Mouse (Mus musculus) spleen, adult 12 weeks (tissue): ENCODE results near the gene Epas1.

Source experiments
- DNase-seq: peaks from one replicate; pipeline ENCODE4 v3.0.0; 2022; ENCODE audit warnings: low spot score

Gene Epas1

DNA sequence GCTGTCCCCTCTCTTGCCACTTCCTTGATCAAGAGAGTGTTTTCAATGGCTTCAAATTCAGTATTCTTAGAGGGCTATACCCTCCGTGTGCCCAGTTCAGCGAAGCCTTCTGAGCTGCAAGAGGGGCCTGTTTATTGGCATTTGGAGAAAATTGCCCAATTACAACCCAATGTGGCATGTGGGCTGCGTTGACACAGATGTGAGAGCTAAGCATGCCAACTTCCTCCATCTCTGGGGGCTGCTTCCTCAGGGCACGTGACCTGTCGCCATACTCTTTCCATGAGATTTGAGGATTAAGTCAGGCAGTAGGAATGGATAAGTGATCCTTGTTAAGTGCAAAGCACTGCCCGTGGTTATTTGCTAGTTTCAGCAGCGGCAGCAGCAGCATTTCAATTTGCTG, 34.3 kb downstream of the Epas1 start:
- no peak for DNase-seq

DNA sequence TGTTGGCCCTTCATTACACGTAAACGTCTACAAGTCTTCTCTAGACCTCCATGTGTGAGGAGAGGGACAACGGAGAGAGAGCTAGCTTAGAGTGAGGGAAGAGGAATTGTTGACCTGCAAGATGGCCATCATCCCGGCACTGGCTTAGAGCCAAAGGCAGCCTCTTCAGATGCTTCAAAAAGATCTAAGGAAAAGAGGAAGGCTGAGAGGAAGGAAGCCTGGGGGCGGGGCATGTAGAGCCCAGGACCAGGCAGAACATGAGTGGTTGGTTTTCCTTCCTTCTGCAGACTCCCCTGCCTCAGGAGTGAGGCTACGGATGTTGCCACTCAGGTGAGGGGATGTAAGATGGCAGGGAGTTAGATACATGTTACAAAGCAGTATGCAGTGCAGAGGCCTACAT, 34.8 kb downstream of the Epas1 start:
- no peak for DNase-seq

DNA sequence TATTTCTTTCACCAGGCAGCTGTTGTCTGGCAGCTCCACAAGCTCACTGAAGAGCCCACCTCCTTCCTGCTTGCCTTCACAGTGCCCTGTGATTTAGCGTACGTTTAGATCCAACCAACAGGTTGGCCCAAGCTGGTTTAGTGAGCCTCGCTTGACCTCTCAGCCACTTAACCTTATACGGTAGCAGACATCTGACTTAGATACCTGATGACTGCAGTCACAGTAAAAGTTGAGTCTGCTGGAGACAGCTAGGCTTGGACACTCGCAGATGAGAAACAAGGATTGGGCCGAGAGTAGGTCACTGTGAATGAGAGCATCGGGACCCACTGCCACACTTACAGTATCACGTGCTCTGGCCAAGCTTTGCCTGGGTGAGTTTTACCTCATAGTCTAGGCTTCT, 38.4 kb downstream of the Epas1 start:
- DNase-seq, result no peak

DNA sequence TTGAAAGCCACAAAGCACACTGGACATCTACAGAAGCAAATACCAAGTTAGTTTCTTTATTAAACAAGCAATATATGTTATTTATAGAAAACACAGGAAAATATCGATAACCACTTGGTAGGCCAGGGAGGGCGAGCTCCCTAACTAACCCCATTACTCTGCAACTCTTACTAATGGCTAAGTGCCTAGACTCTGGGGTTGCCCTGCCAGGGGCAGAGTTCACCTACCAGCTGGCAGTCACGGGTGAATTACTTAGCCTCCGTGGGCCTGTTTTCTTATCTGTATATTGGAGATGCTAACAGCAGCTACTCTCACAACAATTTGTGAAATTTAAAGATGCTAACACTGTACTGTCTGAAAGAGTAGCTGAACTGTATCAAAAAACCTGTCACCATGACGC, 42.3 kb downstream of the Epas1 start:
- DNase-seq, result no peak

DNA sequence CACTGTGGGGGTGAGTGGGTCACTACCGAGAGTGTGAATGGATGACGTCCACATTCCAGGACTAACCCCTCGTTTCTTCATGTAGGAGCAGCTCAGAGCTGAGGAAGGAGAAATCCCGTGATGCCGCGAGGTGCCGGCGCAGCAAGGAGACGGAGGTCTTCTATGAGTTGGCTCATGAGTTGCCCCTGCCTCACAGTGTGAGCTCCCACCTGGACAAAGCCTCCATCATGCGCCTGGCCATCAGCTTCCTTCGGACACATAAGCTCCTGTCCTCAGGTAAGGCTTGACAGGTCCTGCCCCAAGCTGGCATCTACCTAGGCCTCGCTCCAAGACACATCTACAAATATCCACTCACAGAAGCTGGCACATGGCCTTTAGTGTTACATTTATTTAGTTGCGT, 43.5 kb downstream of the Epas1 start:
- DNase-seq, result no peak

DNA sequence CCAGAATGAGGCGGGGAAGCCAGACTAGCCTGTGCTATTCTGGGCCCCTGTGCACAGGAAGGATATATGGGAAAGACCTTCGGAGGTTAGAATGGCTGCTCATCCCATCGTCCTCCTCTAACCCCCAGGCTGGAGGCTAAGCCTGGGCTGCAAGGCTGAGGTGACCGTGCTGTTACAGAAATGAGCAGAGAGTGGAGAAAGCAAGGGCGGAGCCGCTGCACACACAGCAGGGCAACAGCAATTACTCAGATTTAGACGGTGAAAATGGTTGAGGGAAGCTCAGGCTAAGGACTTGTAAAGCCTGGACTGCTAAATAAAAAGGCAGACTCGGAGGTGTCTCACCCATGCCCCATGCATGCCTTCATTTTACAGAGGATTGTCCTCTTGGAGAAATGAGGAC, 45.0 kb downstream of the Epas1 start:
- no peak for DNase-seq

DNA sequence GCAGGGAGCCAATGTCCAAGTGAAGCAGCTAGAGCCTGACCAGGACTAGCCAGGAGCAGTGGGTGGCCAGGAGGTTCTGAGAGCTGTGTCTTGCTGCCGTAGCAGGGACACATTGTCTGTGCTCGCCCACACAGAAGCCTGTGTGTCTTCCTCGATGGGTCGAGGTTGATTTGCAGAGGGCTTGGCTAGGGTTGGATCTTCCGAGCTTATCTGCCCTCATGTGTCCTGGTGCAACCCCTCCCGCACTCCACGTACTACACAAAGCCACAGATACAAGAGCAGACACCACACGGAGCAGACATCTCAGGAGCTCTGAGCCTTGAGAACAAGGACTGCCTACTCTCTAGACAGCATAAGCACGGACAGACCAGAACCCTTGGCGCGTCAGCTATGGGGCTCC, 45.5 kb downstream of the Epas1 start:
- no peak for DNase-seq

DNA sequence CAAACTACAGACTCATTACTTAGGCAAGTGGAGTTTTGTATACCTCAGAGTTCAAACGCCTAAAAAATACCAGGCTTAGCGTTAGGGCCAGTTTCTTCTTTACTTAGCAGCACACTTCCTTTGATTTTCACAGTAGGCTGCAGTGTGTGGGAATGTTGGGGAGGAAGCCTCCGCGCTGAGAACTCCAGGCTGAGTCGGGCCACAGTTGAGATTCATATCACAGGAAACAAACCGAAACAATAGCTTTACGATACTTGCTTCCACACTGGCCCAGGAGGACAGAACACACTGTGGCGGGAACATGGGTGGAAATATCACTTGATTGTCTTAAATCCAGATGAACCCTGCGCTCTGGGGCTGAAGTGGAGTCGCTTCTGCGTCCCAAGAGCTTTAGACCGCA, 47.0 kb downstream of the Epas1 start:
- no peak for DNase-seq

DNA sequence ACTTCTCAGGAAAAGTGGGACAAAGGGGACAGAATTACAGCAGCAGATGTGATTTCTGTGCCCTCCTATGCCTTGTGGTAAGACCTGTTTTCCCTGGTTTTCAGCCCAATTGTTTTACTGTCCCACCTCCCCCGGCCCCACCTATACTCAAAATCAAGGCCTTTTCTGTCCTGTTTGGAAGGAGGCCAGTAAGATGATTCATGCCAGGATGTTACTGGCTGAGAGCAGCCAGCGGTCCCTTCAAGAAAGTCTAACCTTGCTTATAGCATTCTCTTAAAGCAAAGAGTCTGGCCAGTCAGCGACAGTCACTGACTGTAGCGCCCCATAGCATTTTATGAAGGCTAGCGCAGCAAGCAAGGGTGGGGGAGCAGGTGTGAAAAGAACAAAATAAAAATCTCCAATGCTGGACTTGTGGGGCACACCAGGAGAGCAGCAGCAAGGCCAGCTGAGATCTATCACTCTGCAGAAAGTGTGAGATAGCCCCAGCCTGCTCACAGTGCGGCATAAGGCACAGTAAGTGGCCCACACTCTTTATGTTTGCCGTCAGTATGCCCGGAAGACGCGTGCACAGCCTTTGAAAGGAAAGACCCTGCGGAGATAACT, 47.8 kb downstream of the Epas1 start:
- no peak for DNase-seq

DNA sequence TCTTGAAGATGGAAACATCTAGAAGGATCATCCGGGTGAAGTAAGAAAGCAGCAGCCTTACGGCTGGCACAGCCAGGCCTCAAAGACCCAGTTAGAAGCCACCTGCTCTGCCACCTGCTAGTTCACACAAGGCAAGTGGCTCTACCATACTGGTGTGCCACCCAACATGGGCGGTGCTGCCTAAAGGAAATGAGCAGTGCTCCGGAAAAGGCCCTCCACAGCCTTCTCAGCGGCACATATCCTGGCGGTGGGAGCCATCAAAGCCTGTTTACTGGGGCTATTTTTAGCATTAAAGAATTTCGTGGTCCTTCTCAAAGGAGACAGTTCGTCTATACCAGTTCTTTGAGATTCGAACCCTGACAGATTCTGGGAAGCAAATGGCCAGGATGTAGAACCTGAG, 48.4 kb downstream of the Epas1 start:
- no peak for DNase-seq

DNA sequence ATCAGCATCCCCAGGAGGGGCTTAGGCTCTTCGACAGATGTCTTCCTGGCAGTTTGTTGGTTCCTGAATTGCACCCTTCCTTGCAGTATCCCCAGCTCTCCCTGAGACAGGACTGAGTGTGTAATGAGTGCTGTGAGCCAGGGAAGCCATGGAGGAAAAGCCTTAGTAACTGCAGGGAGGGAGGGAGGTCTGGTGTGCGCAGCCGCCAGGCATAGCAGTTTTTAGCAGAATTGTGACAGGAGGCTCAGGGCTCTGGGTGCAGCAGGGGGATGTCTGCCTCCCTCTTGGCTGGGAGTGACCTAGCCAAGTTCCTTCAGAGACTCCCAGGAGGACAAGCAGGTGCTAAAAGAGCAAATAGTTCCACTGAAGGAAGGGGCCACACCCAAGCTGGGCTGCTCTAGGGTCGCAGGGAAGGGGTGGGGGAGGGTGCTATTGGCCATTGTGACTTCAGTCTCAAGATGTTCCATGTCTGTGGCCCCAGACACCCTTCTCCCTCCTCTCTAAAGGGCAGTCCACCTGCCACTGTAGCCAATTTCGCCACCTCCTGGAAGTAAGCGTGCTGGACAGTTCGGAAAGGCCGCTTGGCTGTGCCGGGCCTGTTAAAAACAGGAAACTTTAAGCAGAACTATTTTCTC, 49.0 kb downstream of the Epas1 start:
- DNase-seq, result no peak

DNA sequence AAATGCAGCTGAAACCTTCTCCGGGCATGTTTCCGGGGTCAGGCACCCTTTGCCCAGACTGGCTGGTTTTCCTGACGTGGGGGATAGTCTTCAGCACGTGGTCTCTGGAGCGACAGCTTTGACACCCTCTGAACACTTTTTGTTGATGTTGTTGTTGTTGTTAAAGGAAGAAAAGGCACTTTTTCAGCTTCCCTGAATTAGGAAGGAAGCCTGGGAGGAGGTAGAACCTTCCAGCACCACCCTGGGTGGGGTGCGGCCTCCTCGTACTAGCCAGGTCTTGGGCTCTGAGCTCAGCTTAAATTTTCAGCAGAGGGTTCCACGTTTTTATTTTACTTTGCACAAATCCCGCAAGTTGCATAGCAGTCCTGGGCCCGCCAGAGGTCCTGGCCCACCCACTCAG, 49.6 kb downstream of the Epas1 start:
- DNase-seq, result no peak

DNA sequence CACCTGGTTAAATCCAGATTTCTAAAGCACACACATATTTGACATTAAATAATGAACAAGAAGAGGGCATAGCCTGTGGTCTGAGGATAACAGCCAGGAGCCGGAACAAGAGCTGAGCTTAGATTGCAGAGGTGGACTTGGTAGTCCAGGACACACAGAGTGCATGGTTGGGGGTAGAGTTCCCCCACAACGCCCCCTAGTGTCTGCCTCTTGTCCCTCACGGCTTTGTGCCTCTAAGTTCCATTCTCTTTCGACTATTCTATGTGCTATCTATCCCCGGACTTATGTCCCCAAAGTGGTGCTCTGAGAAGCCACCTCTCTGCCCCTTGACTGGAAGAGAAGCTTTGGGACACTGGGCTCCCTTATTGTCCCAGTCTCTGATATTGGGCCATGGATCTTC, 50.2 kb downstream of the Epas1 start:
- DNase-seq, result no peak

DNA sequence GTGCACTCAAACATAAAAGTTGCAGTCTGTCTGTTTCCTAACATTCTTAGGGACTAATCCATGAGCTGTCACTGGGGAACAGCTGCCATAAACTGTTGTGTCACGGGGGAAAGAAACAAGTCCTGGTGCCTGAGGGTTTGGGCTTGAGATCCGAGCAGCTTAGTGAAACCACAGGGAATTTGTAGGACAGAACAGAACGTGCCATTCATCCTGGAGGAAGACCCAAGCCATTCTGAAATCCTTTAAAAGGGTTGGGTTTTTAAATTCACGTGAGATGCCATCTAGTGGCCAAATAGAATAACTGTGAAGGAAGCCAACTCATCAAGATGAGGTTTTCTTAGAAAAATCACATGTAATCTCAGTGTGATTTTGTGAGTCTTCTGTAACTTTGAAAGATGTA, 58.5 kb downstream of the Epas1 start:
- DNase-seq, result no peak

DNA sequence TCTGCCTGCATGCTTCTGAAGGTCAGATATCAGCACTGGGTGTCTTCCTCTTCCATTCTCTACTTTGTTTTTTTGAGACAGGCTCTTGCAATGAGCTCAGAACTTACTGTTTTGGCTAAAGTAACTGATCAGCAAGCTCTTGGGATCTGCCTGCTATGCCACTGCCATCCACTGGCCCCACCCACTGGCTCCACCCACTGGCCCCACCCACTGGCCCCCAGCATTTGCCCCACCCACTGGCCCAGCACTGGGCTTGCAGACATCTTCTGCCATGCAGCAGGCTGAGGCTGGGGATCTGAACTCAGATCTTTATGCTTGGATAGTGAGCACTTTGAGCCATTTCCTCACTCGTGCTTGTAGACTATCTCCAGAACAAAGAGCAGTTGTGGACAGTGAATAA, 60.8 kb downstream of the Epas1 start:
- DNase-seq, result no peak

DNA sequence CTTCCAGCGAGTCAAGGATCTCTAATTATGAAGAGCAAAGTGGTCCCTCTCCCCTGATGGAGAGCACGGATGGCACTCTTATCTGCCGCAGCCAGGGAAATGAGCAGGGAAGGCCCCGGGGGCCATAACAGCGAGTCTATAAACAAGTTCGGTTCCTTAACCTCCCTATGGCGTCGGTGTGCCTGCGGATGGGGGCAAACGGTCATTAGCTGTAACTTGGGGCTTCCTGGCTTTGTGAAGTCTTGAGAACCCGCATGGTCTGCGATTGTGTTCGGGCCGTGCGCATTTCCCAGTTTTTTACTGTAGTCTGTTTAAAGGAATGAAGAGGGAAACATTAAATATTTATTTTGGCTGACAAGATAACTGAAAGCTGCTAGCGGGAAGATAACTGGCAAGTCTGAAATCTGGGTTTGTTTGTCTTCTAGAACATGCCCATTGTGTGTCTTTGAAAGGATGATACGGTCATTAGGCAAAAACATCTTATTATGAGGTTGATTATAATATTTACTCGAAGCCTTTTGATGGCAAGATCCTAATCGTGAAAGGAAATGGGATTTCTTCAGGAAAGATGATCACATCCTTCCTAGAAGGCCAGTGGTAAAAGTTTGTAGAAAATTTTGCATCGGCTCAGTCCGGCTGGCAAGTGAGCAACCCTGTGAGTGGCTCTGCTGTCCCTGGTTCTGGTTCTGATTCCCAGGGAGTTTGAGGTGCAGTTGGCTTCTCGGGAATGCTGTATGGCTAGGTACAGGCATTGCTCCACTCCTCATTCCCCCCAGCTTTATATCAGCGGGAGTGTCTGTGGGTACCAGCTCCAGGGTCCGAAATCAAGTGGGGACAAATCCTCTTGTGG, 61.7 kb downstream of the Epas1 start:
- DNase-seq, result no peak

DNA sequence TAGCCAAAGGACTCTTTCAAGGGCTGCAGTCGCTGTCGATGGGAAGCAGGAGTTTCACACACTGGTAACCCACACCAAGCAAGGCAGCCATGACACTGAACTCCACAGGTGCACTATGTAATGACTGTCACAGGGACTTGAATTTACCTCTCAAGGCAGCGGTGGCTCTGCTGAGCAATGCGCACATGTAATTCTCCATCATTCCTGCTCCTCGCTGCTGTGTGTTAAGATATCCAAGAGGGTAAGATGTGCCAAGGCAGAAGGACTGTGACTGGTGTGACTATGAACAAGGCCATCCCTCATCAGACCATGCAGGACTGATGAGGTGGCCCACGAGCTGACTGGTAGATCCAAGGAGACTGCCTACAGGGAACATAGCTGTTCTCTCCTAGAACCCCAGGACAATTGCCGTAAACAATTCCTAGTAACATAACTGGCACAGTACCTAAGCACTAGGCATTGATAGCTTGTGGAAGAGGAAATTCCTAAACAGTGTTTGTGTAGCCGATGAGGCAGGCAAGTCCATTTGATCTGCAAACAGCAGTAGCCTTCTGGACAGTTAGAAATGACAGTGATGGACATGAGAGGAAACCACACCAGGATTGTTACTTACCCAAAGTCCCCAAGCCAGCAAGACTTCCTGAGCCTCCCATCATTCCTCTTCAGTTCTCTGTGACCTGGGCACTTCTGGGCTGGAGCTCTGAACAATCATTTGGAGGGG, 68.7 kb downstream of the Epas1 start:
- no peak for DNase-seq

DNA sequence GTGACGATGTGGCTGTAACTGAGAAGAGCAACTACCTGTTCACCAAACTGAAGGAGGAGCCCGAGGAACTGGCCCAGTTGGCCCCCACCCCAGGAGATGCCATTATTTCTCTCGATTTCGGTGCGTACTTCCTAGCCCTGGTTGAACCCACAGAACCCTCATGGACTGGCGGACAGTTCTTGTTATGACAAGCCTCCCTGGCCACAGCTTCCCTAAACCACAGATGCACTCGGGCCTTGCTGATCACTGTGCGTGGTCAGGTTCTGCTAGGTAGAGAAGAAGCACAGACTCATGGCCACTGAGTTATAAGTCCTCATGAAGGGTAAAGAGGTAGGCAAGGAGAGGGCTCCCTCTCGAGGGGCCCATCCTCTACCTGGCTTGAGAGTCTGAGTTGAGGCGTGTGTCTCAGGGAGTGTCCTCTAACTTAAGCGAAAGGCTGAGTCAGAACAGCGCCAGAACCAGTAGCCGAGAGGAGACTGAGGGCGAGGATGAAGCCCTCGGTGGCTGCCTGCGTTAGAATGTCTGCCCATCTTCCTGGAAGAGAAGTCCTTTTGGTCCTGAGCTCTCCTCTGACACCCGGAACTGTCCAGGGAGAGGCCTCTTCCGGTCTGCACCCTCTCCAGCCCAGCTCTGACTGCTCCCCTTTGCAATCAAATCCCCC, 71.1 kb downstream of the Epas1 start:
- DNase-seq, result no peak

DNA sequence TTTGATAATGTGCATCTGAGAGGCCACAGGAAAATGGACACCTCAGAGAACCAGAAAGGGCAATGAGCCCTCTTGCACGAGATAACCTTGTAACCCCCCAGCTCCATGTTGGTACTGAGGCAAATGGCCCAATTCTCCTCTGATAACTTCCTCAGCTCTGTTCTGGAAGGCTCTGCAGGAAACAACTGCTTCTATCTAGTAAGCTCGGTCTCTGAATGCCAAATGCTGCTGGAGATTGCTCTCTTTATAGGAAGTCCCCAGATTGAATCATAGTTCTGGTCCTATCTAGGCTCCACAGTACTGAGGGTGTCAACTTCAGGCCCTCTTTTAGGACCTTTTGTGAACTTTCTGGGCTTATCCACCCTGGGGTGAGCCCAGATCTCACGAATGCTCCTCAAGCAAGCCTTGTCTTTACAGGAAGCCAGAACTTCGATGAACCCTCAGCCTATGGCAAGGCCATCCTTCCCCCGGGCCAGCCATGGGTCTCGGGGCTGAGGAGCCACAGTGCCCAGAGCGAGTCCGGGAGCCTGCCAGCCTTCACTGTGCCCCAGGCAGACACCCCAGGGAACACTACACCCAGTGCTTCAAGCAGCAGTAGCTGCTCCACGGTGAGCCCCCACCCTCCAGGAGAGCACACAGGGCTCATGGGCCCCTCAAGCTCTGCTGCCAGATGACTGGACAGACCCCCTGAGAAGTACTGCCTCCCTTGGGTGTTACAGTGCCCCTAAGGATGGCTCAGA, 71.8 kb downstream of the Epas1 start:
- DNase-seq, result no peak

DNA sequence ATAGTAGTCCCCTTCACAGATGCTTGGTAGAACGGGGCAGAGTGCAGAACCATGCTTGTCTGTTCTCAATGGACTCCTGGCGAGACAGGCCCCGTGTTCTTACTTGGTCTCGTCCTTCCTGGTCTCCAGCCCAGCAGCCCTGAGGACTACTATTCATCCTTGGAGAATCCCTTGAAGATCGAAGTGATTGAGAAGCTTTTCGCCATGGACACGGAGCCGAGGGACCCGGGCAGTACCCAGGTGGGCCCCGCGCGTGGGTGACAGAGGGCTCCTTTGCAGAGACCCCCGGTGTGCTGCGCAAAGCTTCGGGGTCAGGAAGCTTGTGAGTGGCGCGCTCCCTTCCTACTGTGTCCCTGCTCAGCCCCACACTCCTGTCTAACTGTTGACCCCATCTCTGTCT, 72.9 kb downstream of the Epas1 start:
- no peak for DNase-seq

DNA sequence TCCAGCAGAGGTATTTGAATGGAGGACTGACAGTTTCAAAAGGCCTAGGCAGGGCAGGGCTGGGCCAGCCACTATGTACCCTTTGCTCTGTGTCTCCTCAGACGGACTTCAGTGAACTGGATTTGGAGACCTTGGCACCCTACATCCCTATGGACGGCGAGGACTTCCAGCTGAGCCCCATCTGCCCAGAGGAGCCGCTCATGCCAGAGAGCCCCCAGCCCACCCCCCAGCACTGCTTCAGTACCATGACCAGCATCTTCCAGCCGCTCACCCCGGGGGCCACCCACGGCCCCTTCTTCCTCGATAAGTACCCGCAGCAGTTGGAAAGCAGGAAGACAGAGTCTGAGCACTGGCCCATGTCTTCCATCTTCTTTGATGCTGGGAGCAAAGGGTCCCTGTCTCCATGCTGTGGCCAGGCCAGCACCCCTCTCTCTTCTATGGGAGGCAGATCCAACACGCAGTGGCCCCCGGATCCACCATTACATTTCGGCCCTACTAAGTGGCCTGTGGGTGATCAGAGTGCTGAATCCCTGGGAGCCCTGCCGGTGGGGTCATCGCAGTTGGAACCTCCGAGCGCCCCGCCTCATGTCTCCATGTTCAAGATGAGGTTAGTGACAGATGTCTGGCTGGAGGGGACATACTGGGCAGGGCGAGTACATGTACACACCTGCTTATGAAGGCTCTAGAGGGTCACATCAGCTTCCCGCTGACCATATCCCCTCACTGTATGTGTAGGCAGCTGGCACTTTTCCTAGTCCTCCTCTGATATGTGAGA, 74.1 kb downstream of the Epas1 start:
- DNase-seq, result no peak
